Mouse (Mus musculus): ENCODE results near the gene Map1b. TPM values are rescaled to one million over a fixed set of nuclear protein-coding genes. Genes with fewer than 3 reads are reported as not detected.

The Map1b gene
- polyA plus RNA-seq, 1 experiment from 2014 or later: 23.4 TPM

DNA sequence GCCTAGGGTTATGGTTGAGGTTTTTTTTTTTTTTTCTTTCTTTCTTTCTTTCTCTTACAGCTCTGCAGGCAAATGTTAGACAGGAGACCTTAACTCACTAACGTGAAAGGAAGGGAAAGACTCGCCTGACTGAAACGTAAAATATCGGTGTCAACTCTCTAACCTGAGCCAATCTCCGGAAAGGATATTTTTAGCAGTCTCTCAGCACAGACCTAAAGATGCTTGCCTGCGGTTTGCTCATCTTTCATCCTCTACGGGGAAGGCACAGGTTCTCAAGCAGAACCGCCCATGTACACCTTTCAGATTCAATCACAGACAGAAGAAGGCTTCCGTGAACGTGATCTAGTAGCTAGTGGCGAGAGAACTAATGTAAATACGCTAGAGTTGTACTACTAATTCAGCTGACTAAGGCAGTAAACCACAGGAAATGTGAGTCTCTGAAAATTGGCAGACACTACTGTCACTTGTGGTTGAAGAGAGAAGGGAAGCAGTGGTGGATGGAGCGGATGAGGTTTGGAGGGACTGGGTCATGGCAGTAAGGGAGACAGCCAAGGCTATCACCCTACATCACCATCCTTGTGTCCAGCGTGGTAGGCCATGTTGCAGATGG, 12.9 kb downstream of the Map1b start:
- Histone ChIP-seq H3K9me3 (replicated peaks; ENCODE audit: low read length) (no peaks in the 10 kb centered on the region), H3K27me3 (ENCODE audit: insufficient read depth, low read length) (no peaks in the 10 kb centered on the region), H3K36me3 (ENCODE audit: insufficient read depth, low read length) (no peaks in the 10 kb centered on the region), H3K9ac (ENCODE audit: low read depth, low read length) (no peak overlapping the region), H3K27ac (no peak overlapping the region), H3K4me1 (replicated peaks; ENCODE audit: insufficient read depth, low read length) (0 out of 2 replicates have a peak, but pooled peaks cover 4% of the 10 kb centered on the region), H3K4me3 (replicated peaks; ENCODE audit: low read depth, low read length) (no peak overlapping the region), H3K4me2 (ENCODE audit: low read length) (no peak overlapping the region)
- DNase-seq (ENCODE audit: low spot score) (no peak), ATAC-seq (replicated peaks; ENCODE audit: low FRiP score, low read depth) (no peak)
- no peak for TF ChIP-seq CTCF (IDR thresholded peaks at IDR 0.05; ENCODE audit: low read depth)
- 54% methylated on average over 14 of the region's 14 CpGs for WGBS

DNA sequence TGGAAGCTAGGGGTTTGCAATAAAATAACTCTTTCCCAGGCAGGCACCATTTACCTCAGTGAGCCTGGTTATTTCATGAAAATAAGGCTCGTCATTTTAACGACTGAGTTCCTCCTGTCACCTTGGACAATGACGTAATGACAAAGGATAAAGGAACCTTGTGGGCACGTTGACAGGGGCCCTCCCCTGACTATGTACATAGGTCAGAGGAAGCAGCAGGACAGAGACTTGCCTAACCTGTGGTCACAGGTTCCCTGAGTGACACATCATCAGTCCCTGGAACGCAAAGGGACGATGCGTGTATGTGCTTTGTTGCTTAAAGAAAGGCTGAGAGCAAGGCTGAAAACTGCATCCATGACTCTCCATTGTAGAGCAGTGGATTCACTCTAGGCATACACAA, 13.4 kb downstream of the Map1b start:
- Histone ChIP-seq H3K4me1 (replicated peaks; ENCODE audit: insufficient read depth, low read length) (0 out of 2 replicates have a peak, but pooled peaks cover 4% of the 10 kb centered on the region), H3K9ac (ENCODE audit: low read depth, low read length) (no peak overlapping the region), H3K27me3 (ENCODE audit: insufficient read depth, low read length) (no peaks in the 10 kb centered on the region), H3K4me2 (ENCODE audit: low read length) (no peak overlapping the region), H3K9me3 (replicated peaks; ENCODE audit: low read length) (no peaks in the 10 kb centered on the region), H3K36me3 (ENCODE audit: insufficient read depth, low read length) (no peaks in the 10 kb centered on the region), H3K27ac (no peak overlapping the region), H3K4me3 (replicated peaks; ENCODE audit: low read depth, low read length) (no peak overlapping the region)
- 71% methylated on average over 7 of the region's 7 CpGs for WGBS
- no peak for TF ChIP-seq CTCF (IDR thresholded peaks at IDR 0.05; ENCODE audit: low read depth)
- DNase-seq (ENCODE audit: low spot score): no peak
- no peak for ATAC-seq (replicated peaks; ENCODE audit: low FRiP score, low read depth)

DNA sequence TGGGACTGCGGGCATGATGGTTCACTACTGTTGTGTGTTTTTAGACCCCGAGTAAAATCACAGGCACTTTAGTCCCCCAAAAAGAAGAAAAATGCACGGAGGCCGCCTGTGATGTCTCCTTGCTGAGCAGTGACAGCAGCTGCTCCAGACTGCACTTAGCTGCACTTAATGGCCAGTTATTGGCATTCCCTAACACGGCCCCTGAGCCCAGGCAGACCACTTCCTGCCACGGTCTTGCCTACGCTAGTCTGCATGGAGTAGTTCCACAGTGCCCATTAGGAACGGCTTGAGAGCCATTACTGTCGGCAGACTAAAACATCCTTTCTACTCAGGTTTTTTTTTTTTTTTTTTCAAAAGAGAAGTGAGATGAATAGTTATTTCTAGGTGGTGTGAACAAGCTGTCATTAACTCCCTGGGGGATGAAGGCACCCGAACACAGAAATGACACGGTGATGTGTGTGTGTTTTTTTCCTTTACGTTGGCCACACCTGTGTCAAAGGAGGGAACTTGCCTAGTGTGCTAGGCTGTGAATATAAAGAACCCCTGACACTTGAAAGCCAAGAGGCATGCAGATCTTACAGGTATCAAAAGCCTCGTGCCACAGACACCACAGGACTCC, 14.1 kb downstream of the Map1b start:
- Histone ChIP-seq H3K9ac (ENCODE audit: low read depth, low read length) (no peak overlapping the region), H3K27ac (no peak overlapping the region), H3K4me3 (replicated peaks; ENCODE audit: low read depth, low read length) (no peak overlapping the region), H3K36me3 (ENCODE audit: insufficient read depth, low read length) (no peaks in the 10 kb centered on the region), H3K4me2 (ENCODE audit: low read length) (no peak overlapping the region), H3K27me3 (ENCODE audit: insufficient read depth, low read length) (no peaks in the 10 kb centered on the region), H3K9me3 (replicated peaks; ENCODE audit: low read length) (no peaks in the 10 kb centered on the region), H3K4me1 (replicated peaks; ENCODE audit: insufficient read depth, low read length) (0 out of 2 replicates have a peak, but pooled peaks cover 4% of the 10 kb centered on the region)
- DNase-seq (ENCODE audit: low spot score): no peak
- WGBS: 40% methylated on average over 13 of the region's 13 CpGs
- TF ChIP-seq CTCF (IDR thresholded peaks at IDR 0.05; ENCODE audit: low read depth): no peak
- ATAC-seq (replicated peaks; ENCODE audit: low FRiP score, low read depth): no peak; the same call in 1 of the 2 replicates

DNA sequence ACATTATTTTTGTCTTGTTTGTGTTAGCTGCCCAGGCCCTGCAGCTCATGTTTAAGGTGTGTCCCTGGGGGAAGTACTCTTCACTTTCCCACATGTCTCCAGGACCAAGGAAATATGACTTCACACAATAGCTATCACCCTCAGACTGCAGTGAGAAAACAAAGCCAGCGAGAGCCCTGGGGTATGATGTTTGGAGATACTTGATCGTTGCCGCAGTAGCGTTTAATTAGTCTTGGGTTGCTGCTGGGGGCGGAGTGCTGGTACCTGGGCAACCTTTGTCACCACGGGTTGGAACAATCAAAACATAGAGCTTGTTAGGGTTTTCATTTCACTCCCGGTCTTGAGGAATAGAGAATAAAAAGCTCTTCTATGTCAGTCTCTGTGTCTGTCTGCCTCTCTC, 14.9 kb downstream of the Map1b start:
- Histone ChIP-seq H3K27ac (no peak overlapping the region), H3K36me3 (ENCODE audit: insufficient read depth, low read length) (no peaks in the 10 kb centered on the region), H3K4me1 (replicated peaks; ENCODE audit: insufficient read depth, low read length) (0 out of 2 replicates have a peak, but pooled peaks cover 4% of the 10 kb centered on the region), H3K9ac (ENCODE audit: low read depth, low read length) (no peak overlapping the region), H3K27me3 (ENCODE audit: insufficient read depth, low read length) (no peaks in the 10 kb centered on the region), H3K9me3 (replicated peaks; ENCODE audit: low read length) (no peaks in the 10 kb centered on the region), H3K4me2 (ENCODE audit: low read length) (no peak overlapping the region), H3K4me3 (replicated peaks; ENCODE audit: low read depth, low read length) (no peak overlapping the region)
- DNase-seq (ENCODE audit: low spot score): peak; percentile 24
- ATAC-seq (replicated peaks; ENCODE audit: low FRiP score, low read depth): no peak
- TF ChIP-seq CTCF (IDR thresholded peaks at IDR 0.05; ENCODE audit: low read depth): no peak
- WGBS: 38% methylated on average over 7 of the region's 7 CpGs

DNA sequence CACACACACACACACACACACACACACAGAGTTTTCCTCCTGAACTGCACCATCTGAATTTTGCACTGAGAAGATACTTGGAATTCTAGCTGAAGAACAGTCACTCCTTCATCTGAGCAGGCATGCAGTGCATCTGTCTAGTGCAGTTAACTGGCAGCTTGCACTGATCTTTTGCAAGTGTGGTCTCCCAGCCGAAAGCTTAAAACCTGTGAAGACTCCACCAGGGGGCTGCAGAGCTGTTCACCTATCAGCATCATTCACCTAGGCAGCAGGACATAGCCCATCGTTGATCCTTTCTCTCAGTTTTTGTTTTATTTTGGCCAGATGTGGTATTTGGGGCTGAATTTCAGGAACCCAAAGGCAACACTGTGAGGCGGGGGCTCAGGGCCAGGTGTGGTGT, 15.7 kb downstream of the Map1b start:
- no peaks in the 10 kb centered on the region for H3K36me3 ChIP-seq (ENCODE audit: insufficient read depth, low read length)
- 65% methylated on average over 3 of the region's 3 CpGs for WGBS
- H3K27me3 ChIP-seq (ENCODE audit: insufficient read depth, low read length): no peaks in the 10 kb centered on the region
- no peak overlapping the region for H3K9ac ChIP-seq (ENCODE audit: low read depth, low read length)
- ATAC-seq (replicated peaks; ENCODE audit: low FRiP score, low read depth) (no peak), DNase-seq (ENCODE audit: low spot score) (no peak)
- H3K4me2 ChIP-seq (ENCODE audit: low read length): no peak overlapping the region
- H3K4me3 ChIP-seq (replicated peaks; ENCODE audit: low read depth, low read length): no peak overlapping the region
- 0 out of 2 replicates have a peak, but pooled peaks cover 4% of the 10 kb centered on the region for H3K4me1 ChIP-seq (replicated peaks; ENCODE audit: insufficient read depth, low read length)
- TF ChIP-seq CTCF (IDR thresholded peaks at IDR 0.05; ENCODE audit: low read depth): peak; percentile 35
- no peak overlapping the region for H3K27ac ChIP-seq
- no peaks in the 10 kb centered on the region for H3K9me3 ChIP-seq (replicated peaks; ENCODE audit: low read length)

DNA sequence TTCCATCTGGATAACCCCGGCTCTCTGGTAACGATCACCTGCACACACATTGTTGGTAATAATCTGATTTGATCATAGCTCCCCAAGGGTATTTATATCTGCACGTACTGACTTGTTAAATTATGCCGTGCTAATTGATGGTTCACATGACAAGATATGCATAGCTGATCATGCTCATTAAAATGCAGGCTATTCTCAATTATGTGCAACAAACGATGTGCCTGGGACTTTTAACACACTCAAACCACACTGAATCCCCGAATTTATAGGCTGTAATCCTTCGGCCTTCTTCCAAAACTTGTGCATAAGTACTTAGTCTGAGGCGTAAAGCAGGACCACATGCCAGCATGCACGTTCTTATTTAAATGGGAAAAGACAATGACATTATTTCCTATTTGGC, 16.6 kb downstream of the Map1b start:
- Histone ChIP-seq H3K4me1 (replicated peaks; ENCODE audit: insufficient read depth, low read length) (0 out of 2 replicates have a peak, but pooled peaks cover 4% of the 10 kb centered on the region), H3K27me3 (ENCODE audit: insufficient read depth, low read length) (no peaks in the 10 kb centered on the region), H3K9me3 (replicated peaks; ENCODE audit: low read length) (no peaks in the 10 kb centered on the region), H3K36me3 (ENCODE audit: insufficient read depth, low read length) (no peaks in the 10 kb centered on the region), H3K27ac (no peak overlapping the region), H3K4me3 (replicated peaks; ENCODE audit: low read depth, low read length) (no peak overlapping the region), H3K4me2 (ENCODE audit: low read length) (no peak overlapping the region), H3K9ac (ENCODE audit: low read depth, low read length) (no peak overlapping the region)
- no peak for DNase-seq (ENCODE audit: low spot score)
- whole genome bisulfite sequencing: 83% methylated on average over 9 of the region's 9 CpGs
- no peak for ATAC-seq (replicated peaks; ENCODE audit: low FRiP score, low read depth)
- no peak for TF ChIP-seq CTCF (IDR thresholded peaks at IDR 0.05; ENCODE audit: low read depth)
